Mouse (Mus musculus): ENCODE results near the gene Col18a1. TPM values are rescaled to one million over a fixed set of nuclear protein-coding genes. Genes with fewer than 3 reads are reported as not detected.

The Col18a1 gene
- polyA plus RNA-seq, 1 experiment, result 85.0 TPM

DNA sequence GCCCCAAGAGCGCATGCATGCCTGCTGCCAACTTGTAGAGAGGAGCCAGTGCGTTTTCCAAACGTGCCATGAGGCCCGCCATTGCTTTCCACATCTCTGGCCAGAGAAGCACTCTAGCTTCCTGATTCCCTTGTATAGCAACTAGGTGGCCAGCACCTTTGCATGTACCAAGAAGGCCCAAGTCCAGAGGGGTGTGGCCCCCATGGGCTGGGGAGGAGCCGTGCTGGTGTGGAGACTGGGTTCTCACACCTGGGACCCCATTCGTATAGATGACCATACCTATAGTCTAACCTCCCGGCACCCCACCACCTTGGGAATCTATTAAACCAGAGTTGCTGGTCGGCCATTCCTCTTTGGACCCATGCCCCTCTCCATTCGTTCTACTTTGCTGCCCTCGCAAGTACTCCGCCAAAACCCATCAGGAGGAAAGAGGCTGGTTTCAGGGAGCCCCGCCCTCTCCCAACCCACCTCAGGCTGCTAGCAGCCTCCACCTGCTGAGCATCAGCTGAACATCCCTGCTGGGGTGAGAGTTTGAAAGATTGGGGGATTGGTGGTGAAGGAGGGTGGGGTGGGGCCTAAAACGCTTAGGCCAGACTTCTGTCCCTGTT lies 134.5 kb downstream of the Col18a1 start, which contains the start of gene Slc19a1:
TSS of gene Slc19a1 (plus strand) at position 474 of the 608 bp plus-strand sequence.
- Histone ChIP-seq H3K4me3 (ENCODE audit: insufficient read depth, low read length) (peak within 1 kb of the TSS; percentile 64), H3K4me1 (ENCODE audit: control insufficient read depth, insufficient read depth, low read length) (no peaks in the 10 kb centered on the region), H3K27ac (ENCODE audit: insufficient read depth, low read length) (no peak within 1 kb of the TSS)
- no peak for TF ChIP-seq POLR2A (IDR thresholded peaks at IDR 0.05; ENCODE audit: low read depth, low read length)
- no peak for TF ChIP-seq CTCF (IDR thresholded peaks at IDR 0.05; ENCODE audit: borderline replicate concordance, insufficient read depth, low read length)

DNA sequence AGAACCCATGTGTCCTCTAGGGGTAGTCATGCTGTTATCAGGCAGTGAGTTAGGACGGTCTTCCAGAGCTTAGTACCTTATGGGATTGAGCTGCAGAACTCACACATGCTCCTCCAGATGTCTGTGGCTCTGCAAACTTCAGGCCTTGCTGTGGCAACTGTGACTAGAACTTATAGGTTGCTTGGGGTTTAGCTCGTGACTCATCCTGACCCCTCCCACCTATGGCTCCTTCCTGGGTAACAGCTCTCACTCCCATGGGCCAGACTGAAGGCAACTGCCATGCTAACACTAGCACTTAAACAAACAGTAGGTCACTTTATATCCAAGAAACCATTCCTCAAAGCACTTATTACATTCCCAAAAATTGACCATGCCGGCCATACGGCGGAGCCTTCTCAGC lies 135.7 kb downstream of the Col18a1 start:
- TF ChIP-seq POLR2A (IDR thresholded peaks at IDR 0.05; ENCODE audit: low read depth, low read length), result no peak
- TF ChIP-seq CTCF (IDR thresholded peaks at IDR 0.05; ENCODE audit: borderline replicate concordance, insufficient read depth, low read length), result no peak
- Histone ChIP-seq H3K4me1 (ENCODE audit: control insufficient read depth, insufficient read depth, low read length) (no peaks in the 10 kb centered on the region), H3K27ac (ENCODE audit: insufficient read depth, low read length) (no peak overlapping the region), H3K4me3 (ENCODE audit: insufficient read depth, low read length) (no peak overlapping the region)

DNA sequence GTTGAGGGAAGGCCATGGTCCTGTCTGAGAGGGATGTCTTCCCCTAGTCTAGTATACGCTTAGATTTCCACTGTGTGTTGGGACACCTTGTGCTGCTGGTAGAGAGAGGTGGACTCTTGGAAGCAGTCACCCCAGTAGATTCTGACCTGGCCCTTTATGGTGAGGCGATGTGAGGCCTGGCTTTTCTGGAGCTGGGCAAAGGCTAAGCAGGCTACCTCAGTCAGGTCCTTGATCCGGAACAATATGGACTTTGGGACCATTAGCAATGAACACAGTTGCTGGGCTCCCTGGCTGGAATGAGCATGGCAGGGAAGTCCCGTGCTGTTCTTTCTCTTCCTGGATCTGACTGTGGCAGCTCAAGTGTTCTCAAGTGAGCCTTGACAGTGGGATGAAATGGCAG lies 136.6 kb downstream of the Col18a1 start:
- no peaks in the 10 kb centered on the region for H3K4me1 ChIP-seq (ENCODE audit: control insufficient read depth, insufficient read depth, low read length)
- TF ChIP-seq CTCF (IDR thresholded peaks at IDR 0.05; ENCODE audit: borderline replicate concordance, insufficient read depth, low read length), result no peak
- TF ChIP-seq POLR2A (IDR thresholded peaks at IDR 0.05; ENCODE audit: low read depth, low read length), result no peak
- no peak overlapping the region for H3K4me3 ChIP-seq (ENCODE audit: insufficient read depth, low read length)
- H3K27ac ChIP-seq (ENCODE audit: insufficient read depth, low read length), result no peak overlapping the region

DNA sequence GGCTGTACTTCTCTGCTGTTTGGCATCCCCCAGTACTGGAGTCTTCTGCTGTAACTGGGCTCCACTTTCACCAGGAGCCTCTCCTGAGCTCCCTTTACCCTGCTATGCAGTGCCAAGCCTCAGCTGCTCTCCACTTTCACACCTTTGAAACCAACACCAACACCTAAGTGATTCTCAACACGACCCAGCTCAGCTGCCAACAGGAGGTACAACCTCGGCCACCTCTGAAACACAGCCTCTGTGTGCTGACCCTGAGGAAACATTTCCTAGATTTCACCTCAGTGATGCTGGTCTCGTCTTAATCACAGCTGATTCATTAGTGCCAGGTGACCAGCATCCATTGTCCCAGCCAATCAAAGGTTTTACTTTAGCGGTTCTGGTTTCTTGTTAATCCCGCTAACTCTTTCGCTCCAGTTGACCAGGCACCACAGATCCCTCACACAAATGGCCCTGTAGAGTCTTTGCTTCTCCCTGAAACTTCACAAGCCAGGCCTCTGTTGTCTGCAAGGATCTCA lies 137.5 kb downstream of the Col18a1 start:
- H3K27ac ChIP-seq (ENCODE audit: insufficient read depth, low read length), result no peak overlapping the region
- H3K4me1 ChIP-seq (ENCODE audit: control insufficient read depth, insufficient read depth, low read length), result no peaks in the 10 kb centered on the region
- TF ChIP-seq POLR2A (IDR thresholded peaks at IDR 0.05; ENCODE audit: low read depth, low read length) (no peak), CTCF (IDR thresholded peaks at IDR 0.05; ENCODE audit: borderline replicate concordance, insufficient read depth, low read length) (no peak)
- no peak overlapping the region for H3K4me3 ChIP-seq (ENCODE audit: insufficient read depth, low read length)

DNA sequence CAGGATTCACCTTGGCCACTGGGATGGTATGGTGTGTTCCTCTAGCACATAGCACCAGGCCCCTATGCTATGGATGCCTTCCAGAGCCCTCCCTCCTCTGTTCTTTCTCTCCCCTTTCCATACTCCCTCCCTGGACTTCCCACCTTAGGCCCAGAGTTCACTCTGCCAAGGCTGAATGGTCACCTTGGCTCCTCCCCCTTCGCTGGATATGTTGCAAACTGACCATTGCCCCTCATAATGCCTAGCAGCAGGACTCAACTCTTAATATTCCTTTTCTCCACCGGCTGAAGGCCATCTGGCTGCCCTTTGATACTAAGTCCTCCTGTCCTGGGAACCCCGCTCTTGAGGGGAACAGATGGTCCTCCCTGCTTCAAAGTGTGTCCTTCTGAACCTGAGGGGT lies 139.4 kb downstream of the Col18a1 start:
- TF ChIP-seq POLR2A (IDR thresholded peaks at IDR 0.05; ENCODE audit: low read depth, low read length), result no peak
- no peak for TF ChIP-seq CTCF (IDR thresholded peaks at IDR 0.05; ENCODE audit: borderline replicate concordance, insufficient read depth, low read length)
- Histone ChIP-seq H3K4me3 (ENCODE audit: insufficient read depth, low read length) (no peak overlapping the region), H3K27ac (ENCODE audit: insufficient read depth, low read length) (no peak overlapping the region), H3K4me1 (ENCODE audit: control insufficient read depth, insufficient read depth, low read length) (no peaks in the 10 kb centered on the region)

DNA sequence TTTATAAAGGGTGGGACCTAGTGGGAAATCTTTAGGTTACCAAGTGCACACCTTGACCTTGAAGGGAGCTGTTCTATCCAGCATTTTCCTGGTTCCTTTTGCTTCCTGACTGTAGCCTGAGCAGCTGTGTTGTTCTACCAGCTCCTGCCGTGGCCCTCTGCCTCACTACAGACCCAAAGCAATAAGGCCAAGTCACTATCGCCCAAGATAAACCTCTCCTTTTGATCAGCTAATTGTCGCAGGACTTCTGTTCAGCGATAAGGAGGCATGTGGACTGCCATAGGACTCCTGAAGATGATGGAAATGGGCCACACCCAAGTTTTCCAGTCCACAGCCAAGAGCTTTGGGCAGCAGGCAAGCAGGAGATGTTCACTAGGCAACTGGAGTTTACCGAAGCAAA lies 142.1 kb downstream of the Col18a1 start:
- Histone ChIP-seq H3K4me1 (ENCODE audit: control insufficient read depth, insufficient read depth, low read length) (no peaks in the 10 kb centered on the region), H3K4me3 (ENCODE audit: insufficient read depth, low read length) (no peak overlapping the region), H3K27ac (ENCODE audit: insufficient read depth, low read length) (no peak overlapping the region)
- TF ChIP-seq POLR2A (IDR thresholded peaks at IDR 0.05; ENCODE audit: low read depth, low read length) (no peak), CTCF (IDR thresholded peaks at IDR 0.05; ENCODE audit: borderline replicate concordance, insufficient read depth, low read length) (no peak)

DNA sequence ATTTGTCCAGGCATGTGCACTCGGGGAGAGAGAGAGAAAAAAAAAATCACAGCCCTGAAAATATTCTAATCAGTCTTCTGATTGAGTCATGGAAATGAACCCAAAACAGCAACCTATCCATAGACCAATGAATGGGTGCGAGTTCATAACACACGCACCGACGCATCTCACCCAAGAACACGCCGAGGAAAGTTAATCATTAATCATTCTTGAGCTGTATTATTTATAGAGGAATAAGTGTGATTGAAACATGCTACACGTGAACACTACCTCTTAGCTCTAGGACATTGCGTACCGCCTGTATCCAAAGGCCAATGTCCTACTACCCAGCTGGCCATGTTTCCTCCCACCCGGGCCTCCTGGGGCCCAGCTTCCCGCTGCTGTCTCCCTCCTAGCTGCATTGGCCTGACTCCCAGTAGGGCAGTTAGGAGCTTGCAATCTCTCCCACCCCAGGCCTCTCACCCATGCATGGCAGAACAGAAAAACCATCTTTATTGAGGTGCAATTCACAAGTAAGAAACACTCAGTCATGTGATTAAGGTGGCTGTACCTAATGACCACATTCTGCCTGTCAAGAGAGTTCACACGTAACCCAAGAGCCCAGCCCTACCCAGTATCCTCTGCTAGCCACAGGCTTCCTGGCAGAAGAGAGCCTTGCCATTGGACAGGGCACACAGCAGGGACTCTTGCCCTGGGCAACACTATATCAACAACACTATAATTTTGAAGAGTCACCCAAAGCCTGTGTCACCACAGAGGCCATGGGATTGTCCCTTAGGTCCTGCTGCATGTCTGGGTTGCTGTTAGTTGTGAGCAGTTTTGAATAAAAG lies 143.8 kb downstream of the Col18a1 start:
- Histone ChIP-seq H3K4me3 (ENCODE audit: insufficient read depth, low read length) (no peak overlapping the region), H3K27ac (ENCODE audit: insufficient read depth, low read length) (no peak overlapping the region), H3K4me1 (ENCODE audit: control insufficient read depth, insufficient read depth, low read length) (no peaks in the 10 kb centered on the region)
- no peak for TF ChIP-seq POLR2A (IDR thresholded peaks at IDR 0.05; ENCODE audit: low read depth, low read length)
- no peak for TF ChIP-seq CTCF (IDR thresholded peaks at IDR 0.05; ENCODE audit: borderline replicate concordance, insufficient read depth, low read length)

DNA sequence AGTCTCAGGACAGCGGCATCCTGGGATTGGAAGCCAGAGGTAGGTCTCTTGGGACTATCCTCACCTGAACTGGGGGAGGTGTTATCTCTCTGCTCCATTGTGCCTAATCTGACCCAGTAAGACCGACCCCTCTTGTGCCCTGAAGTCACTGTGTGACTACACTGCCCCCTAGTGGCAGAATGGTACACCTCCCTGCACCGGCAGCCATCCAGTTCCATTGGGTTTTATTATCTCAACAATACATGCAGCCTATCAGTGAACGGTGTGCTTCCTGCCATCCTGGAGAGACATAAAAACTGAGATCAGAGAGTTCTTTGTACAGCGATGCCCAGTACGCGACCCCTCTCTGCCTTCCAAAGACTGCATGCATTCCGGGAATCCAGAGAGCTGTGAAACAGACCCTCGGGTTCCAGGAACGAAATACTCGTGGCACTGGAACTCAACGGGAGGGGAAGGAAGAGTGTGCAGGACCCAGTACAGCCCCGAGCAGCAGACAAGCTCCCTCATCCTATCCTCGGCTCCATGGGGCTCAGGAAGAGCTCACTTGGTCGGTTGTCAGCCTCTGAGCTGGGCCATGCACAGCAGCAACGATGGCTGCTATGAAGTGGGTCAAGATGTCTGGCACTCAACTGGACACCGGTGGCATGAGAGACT lies 144.8 kb downstream of the Col18a1 start:
- Histone ChIP-seq H3K27ac (ENCODE audit: insufficient read depth, low read length) (no peak overlapping the region), H3K4me1 (ENCODE audit: control insufficient read depth, insufficient read depth, low read length) (peaks cover 3% of the 10 kb centered on the region), H3K4me3 (ENCODE audit: insufficient read depth, low read length) (no peak overlapping the region)
- TF ChIP-seq POLR2A (IDR thresholded peaks at IDR 0.05; ENCODE audit: low read depth, low read length) (no peak), CTCF (IDR thresholded peaks at IDR 0.05; ENCODE audit: borderline replicate concordance, insufficient read depth, low read length) (peak; percentile 97)

DNA sequence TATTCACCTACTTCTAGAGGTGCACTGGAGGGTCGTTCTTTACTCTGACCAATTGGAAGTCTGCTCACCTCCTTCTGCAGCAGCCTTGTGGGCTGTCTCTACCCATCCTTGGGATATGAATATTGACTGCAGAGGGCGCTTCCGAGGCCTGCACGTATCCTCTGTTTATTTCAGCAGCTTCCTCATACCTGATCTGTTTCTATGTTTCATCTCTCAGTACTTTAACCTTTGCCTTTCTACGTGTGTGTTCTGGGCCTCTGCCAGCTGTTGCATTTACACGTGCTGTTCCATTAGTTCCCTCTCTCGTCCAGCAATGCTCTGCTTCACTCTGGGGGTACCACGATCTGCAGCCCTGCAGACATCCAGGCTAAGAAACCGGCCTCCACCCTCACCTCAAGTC lies 148.7 kb downstream of the Col18a1 start:
- H3K4me3 ChIP-seq (ENCODE audit: insufficient read depth, low read length), result no peak overlapping the region
- H3K4me1 ChIP-seq (ENCODE audit: control insufficient read depth, insufficient read depth, low read length), result peaks cover 3% of the 10 kb centered on the region
- TF ChIP-seq POLR2A (IDR thresholded peaks at IDR 0.05; ENCODE audit: low read depth, low read length) (no peak), CTCF (IDR thresholded peaks at IDR 0.05; ENCODE audit: borderline replicate concordance, insufficient read depth, low read length) (no peak)
- H3K27ac ChIP-seq (ENCODE audit: insufficient read depth, low read length), result no peak overlapping the region

Measured in embryonic fibroblast, embryonic 13.5 days (primary cell).